Mouse (Mus musculus): ENCODE results near the gene Hivep1. TPM values are rescaled to one million over a fixed set of nuclear protein-coding genes. Genes with fewer than 3 reads are reported as not detected.

The Hivep1 gene
- polyA plus RNA-seq, 2 experiments, result 1.4 to 2.0 TPM

DNA sequence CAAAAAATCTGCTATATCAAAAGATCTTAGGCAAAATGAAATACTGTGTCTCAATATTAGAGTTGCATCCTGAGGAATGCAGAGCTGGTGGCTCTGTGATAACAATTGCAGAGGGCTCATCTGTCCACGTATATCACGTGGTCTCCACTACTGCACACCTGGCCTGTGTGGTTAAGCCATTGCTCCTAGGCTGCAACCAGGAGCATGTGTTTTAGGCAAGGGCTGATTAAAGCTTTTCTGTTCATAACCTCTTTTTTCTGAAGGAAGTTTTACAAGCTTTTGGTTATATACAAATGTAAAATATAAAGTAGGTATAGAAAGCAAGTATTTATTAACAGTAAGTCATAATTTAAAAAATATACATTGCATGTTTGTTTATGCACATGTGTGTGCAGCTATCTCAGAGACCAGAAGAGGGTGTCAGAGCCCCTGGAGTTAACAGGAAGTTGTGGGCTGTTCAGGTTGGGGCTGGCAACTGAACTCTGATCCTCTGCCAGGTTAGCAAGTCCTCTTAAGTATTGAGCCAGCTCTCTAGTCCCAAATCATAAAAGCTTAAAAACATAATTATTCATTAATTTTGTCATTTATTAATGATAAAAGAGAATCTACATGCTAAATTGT, 5.0 kb downstream of the Hivep1 start:
- 0 out of 2 replicates have a peak, but pooled peaks cover 3% of the 10 kb centered on the region for H3K36me3 ChIP-seq (replicated peaks; ENCODE audit: control insufficient read depth, insufficient read depth, low read depth)
- TF ChIP-seq CTCF (IDR thresholded peaks at IDR 0.05; ENCODE audit: low read depth) (no peak), EP300 (IDR thresholded peaks at IDR 0.05; ENCODE audit: low read depth) (no peak)
- 17% methylated on average over 2 of the region's 2 CpGs for WGBS (ENCODE audit: insufficient replicate concordance)
- H3K9me3 ChIP-seq (ENCODE audit: control insufficient read depth, low read length), result no peaks in the 10 kb centered on the region
- H3K4me1 ChIP-seq (replicated peaks; ENCODE audit: control insufficient read depth in 2 of 2, insufficient read depth in 2 of 2, low read length in 1 of 2), result peaks cover 14 to 27% of the 10 kb centered on the region in 2 experiments
- H3K27ac ChIP-seq, result no peak overlapping the region
- DNase-seq (ENCODE audit: low read depth in 3 of 3, low spot score in 3 of 3) (no peak), ATAC-seq (ENCODE audit: insufficient read depth) (no peak)
- no peak overlapping the region for H3K9ac ChIP-seq (replicated peaks)
- H3K4me2 ChIP-seq (ENCODE audit: low read depth), result no peak overlapping the region
- H3K4me3 ChIP-seq (ENCODE audit: insufficient read depth in 1 of 2, low read depth in 2 of 2, low read length in 2 of 2), result no peak overlapping the region
- no peaks in the 10 kb centered on the region for H3K27me3 ChIP-seq (ENCODE audit: control insufficient read depth, insufficient read depth, low read length)

DNA sequence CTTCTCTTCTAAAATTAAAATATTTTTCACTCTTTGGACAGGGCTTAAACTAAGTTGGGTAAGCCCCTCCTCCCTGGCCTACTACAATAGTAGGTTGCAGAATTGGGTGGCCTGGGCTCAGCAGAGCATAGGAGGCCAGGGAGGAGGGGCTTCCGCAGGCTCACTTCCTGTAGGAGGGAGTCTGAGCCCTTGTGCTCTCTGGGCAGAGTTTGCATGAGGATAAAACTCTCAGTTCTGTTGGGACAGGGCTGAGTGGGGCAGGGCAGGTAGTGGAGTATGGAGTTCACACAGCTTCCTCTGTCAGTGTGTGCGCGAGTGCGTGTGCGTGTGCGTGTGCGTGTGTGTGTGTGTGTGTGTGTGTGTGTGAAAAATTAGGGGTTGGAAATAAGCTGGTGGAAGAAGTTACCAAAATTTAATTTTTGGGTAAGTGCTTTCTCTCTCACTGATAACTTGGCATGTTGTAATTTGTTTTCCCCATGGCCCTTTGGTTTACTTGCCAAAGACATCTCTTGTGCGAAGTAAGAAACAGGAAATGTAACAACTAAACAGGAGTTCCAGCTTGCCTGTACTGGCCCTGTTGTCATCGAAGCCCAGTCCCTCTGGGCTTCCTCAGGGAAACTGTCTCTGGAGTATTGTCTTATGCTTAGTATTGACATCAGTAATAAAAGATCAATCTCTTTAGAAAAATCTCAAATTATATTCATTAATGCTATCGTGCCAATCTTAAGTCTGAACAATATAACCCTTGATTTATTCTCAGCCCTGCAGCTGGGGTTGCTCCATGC, 9.2 kb downstream of the Hivep1 start:
- Histone ChIP-seq H3K4me2 (ENCODE audit: low read depth) (no peak overlapping the region), H3K9me3 (ENCODE audit: control insufficient read depth, low read length) (no peaks in the 10 kb centered on the region), H3K27ac (no peak overlapping the region), H3K9ac (replicated peaks) (no peak overlapping the region), H3K27me3 (ENCODE audit: control insufficient read depth, insufficient read depth, low read length) (no peaks in the 10 kb centered on the region), H3K36me3 (replicated peaks; ENCODE audit: control insufficient read depth, insufficient read depth, low read depth) (0 out of 2 replicates have a peak, but pooled peaks cover 3% of the 10 kb centered on the region), H3K4me1 (replicated peaks; ENCODE audit: control insufficient read depth in 2 of 2, insufficient read depth in 2 of 2, low read length in 1 of 2) (peaks cover 13 to 27% of the 10 kb centered on the region in 2 experiments), H3K4me3 (ENCODE audit: insufficient read depth in 1 of 2, low read depth in 2 of 2, low read length in 2 of 2) (no peak overlapping the region)
- TF ChIP-seq EP300 (IDR thresholded peaks at IDR 0.05; ENCODE audit: low read depth), result no peak
- no peak for ATAC-seq (ENCODE audit: insufficient read depth)
- DNase-seq (ENCODE audit: low read depth in 3 of 3, low spot score in 3 of 3), result no peak
- WGBS (ENCODE audit: insufficient replicate concordance), result 61% methylated on average over 10 of the region's 10 CpGs

DNA sequence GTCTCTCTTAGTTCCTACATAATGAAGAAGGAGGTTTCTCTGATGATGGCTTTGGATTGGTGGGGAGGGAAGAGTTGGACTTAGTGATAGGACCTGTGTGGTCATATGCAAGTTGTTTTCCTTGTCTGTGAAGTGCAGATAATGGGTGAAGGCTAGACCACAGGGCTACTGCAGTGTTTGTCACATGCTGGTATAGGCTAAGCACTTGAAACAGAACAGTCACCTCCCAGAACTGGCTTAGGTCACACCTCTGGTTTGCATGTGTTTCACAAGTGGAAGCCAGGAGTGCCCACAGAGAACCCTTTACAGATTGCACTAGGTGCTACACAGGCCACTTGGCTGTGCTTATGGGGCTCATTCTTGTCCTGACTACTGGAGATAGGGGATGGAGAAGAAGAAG, 12.4 kb downstream of the Hivep1 start:
- Histone ChIP-seq H3K4me2 (ENCODE audit: low read depth) (no peak overlapping the region; the same call in 1 of the 2 replicates), H3K27me3 (ENCODE audit: control insufficient read depth, insufficient read depth, low read length) (no peaks in the 10 kb centered on the region), H3K9me3 (ENCODE audit: control insufficient read depth, low read length) (no peaks in the 10 kb centered on the region), H3K9ac (replicated peaks) (no peak overlapping the region), H3K4me3 (ENCODE audit: insufficient read depth in 1 of 2, low read depth in 2 of 2, low read length in 2 of 2) (no peak overlapping the region), H3K27ac (peak overlapping the region; percentile 17; the same call in 1 of the 2 replicates), H3K4me1 (replicated peaks; ENCODE audit: control insufficient read depth in 2 of 2, insufficient read depth in 2 of 2, low read length in 1 of 2) (peaks cover 13 to 23% of the 10 kb centered on the region in 2 experiments), H3K36me3 (replicated peaks; ENCODE audit: control insufficient read depth, insufficient read depth, low read depth) (no peaks in the 10 kb centered on the region)
- ATAC-seq (ENCODE audit: insufficient read depth) (peak; percentile 93), DNase-seq (ENCODE audit: low read depth in 3 of 3, low spot score in 3 of 3) (peak in 1 of 3 experiments; percentile 46)
- peak; percentile 75 for TF ChIP-seq EP300 (IDR thresholded peaks at IDR 0.05; ENCODE audit: low read depth)
- TF ChIP-seq CTCF (IDR thresholded peaks at IDR 0.05; ENCODE audit: low read depth), result no peak

DNA sequence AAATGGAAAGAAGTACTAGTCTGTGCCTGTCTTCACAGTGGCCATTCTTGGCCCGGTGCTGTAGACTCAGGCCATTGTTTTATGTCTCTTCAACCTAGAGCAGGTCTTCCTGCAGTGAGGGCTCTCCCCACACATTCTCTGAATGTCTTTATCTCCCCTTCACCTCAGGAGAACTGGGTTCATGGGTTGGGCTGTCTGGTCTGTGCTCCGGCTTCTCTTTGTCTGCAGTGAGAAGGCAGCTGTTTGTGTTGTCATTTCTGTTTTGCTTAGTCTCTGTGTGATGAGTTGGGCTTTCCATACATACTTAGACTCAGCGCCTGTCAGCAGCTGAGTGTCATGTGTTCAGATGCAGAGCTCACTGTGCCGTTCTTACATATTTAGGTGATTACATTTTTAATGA, 18.4 kb downstream of the Hivep1 start:
- no peaks in the 10 kb centered on the region for H3K27me3 ChIP-seq (ENCODE audit: control insufficient read depth, insufficient read depth, low read length)
- 51% methylated on average over 4 of the region's 4 CpGs for WGBS (ENCODE audit: insufficient replicate concordance)
- H3K27ac ChIP-seq, result no peak overlapping the region
- no peak overlapping the region for H3K4me3 ChIP-seq (ENCODE audit: insufficient read depth in 1 of 2, low read depth in 2 of 2, low read length in 2 of 2)
- H3K4me1 ChIP-seq (replicated peaks; ENCODE audit: control insufficient read depth in 2 of 2, insufficient read depth in 2 of 2, low read length in 1 of 2), result peaks cover 0 to 16% of the 10 kb centered on the region in 2 experiments; a peak in 2 of 4 replicates
- TF ChIP-seq EP300 (IDR thresholded peaks at IDR 0.05; ENCODE audit: low read depth), result no peak
- TF ChIP-seq CTCF (IDR thresholded peaks at IDR 0.05; ENCODE audit: low read depth), result no peak
- H3K9me3 ChIP-seq (ENCODE audit: control insufficient read depth, low read length), result no peaks in the 10 kb centered on the region
- no peak overlapping the region for H3K9ac ChIP-seq (replicated peaks)
- H3K4me2 ChIP-seq (ENCODE audit: low read depth), result no peak overlapping the region
- DNase-seq (ENCODE audit: low read depth in 3 of 3, low spot score in 3 of 3) (no peak), ATAC-seq (ENCODE audit: insufficient read depth) (no peak)
- no peaks in the 10 kb centered on the region for H3K36me3 ChIP-seq (replicated peaks; ENCODE audit: control insufficient read depth, insufficient read depth, low read depth)

DNA sequence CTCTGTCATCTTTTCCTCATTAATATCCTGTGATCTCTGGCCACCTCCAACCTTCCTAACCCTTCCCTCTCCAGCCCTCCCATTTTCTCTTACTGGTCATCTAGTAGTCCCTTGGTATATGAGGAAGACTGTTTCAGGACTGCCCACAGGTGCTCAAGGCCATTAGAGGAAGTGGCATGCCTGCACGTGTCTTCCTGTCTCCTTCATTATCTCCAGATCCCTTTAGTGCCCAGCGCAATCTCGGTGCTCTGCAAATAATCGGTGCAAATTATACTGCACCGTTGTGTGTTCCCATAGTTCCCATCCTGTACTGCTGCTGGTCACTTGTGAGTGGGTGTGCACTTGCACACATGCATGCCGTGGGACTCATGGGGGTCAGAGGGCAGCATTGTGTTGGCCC, 19.2 kb downstream of the Hivep1 start:
- TF ChIP-seq EP300 (IDR thresholded peaks at IDR 0.05; ENCODE audit: low read depth), result no peak
- no peak for TF ChIP-seq CTCF (IDR thresholded peaks at IDR 0.05; ENCODE audit: low read depth)
- Histone ChIP-seq H3K27me3 (ENCODE audit: control insufficient read depth, insufficient read depth, low read length) (no peaks in the 10 kb centered on the region), H3K4me1 (replicated peaks; ENCODE audit: control insufficient read depth in 2 of 2, insufficient read depth in 2 of 2, low read length in 1 of 2) (peaks cover 0 to 16% of the 10 kb centered on the region in 2 experiments; a peak in 2 of 4 replicates), H3K27ac (no peak overlapping the region), H3K36me3 (replicated peaks; ENCODE audit: control insufficient read depth, insufficient read depth, low read depth) (no peaks in the 10 kb centered on the region), H3K9ac (replicated peaks) (no peak overlapping the region), H3K4me2 (ENCODE audit: low read depth) (no peak overlapping the region), H3K9me3 (ENCODE audit: control insufficient read depth, low read length) (no peaks in the 10 kb centered on the region), H3K4me3 (ENCODE audit: insufficient read depth in 1 of 2, low read depth in 2 of 2, low read length in 2 of 2) (no peak overlapping the region)
- 36% methylated on average over 6 of the region's 6 CpGs for WGBS (ENCODE audit: insufficient replicate concordance)
- ATAC-seq (ENCODE audit: insufficient read depth) (no peak), DNase-seq (ENCODE audit: low read depth in 3 of 3, low spot score in 3 of 3) (no peak)
